Mouse (Mus musculus) liver, embryonic 14.5 days (tissue): ENCODE measurements around the gene Tbc1d4.

Experiments
- CTCF ChIP-seq: IDR thresholded peaks from 2 replicates; pipeline ENCODE4 v1.5.1; 2016; ENCODE audit warnings: antibody characterized with exemption, low read depth, control low read depth
- EP300 ChIP-seq: IDR thresholded peaks from 2 replicates; pipeline ENCODE4 v1.6.1; 2016; ENCODE audit warnings: antibody characterized with exemption, low read depth

- TF ChIP-seq EP300 (no peak), CTCF (no peak)
Observed at GRCm38 (mm10) chr14:101507956-101508355, 101.0 kb downstream of the Tbc1d4 start.
